Mouse (Mus musculus): Measurements from ENCODE around the gene Nt5dc1.
"Not testable (repeated sequence)": the region's sequence is repeated elsewhere in the genome, so short reads cannot be mapped to it uniquely, and the experiment has no call there.

Gene Nt5dc1

DNA sequence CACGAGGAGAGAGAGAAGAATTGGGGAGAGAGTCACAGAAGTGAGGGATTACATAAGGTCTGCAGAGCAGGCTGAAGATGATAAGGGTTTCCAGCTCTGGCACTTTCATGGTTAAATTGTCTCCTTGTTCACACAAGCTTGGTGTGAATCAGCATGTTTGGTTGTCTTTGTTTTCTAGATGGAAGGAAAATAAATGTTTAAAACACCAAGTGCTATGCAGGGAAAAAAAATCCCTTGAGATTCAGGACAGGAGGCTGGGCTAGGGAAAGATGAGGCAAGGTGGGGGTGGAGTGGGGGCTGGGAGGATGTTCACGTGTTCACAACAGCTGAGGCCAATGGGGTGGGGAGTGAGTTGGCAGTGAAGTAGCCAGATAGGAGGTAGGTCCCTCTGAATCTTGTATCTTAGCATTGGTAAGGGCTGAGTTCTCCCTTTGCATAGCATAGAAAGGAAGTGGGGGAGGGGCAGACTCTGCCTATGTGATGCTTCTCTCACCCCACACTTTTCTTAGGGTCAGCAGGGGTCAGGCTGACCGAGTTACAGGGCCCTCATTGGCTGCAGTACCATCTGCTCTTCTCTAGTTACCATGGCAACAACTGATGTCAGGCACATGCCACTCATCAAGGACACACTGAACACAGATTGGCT, 101.7 kb downstream of the Nt5dc1 start:
- in situ Hi-C loops (cut with MboI, MseI), result loop anchor here (5.0 kb wide), 1 partner anchor 46 kb away; no protein-coding TSS in a partner anchor

DNA sequence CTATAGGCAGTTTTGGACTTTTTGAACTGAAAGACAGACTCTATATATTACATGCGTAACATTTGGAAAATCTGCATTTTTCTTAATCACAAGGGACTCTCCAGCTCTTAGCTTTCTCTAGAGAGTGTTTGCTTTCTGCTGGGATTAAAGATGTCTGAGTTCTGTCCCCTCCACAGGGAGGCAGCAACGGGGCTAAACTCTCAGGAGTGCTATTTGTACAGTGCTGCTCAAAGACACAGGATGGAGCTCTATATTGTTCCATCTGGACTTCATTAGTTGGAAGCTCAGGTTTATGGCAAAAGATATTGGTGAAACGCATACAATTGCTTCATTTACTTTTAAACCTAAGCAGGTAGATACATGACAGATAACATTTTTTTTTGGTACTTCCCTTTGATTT, 105.8 kb downstream of the Nt5dc1 start:
- in situ Hi-C loops (cut with MboI, MseI), result no loop called here

DNA sequence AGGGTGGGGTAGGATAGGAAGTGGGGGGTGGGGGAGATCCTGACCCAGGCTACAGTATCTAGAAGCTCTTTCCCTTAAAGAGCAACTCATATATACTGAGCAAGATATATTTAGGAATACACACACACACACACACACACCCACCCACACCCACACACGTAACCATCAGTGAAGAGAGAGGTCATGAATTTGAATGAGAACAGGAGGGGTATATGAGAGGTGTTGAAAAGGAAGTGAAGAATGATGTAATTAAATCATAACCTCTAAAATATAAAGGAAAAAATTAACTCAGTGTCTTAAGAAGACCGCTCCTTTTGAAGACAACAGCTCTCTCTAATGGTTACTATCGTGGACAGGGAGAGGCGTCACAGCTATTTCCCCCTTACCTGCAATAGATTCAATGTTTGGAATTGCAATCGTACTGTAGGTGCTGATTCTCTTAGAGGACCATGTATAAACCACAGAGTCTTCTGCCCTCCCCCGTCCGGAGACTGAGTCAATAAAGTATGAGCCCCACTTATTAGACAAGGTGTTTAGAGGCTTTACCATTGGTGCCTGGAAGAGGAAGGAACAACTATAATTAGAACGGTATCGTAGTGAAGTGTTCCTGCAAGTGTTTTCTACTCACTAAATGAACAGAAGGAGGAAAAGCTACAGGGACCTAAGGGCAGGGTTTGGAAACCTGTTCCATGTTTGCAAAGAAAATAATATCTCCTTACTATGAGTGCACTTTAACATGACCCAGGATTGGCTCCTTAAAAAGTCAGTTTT, 108.3 kb downstream of the Nt5dc1 start:
- in situ Hi-C loops (cut with MboI, MseI), result no loop called here

DNA sequence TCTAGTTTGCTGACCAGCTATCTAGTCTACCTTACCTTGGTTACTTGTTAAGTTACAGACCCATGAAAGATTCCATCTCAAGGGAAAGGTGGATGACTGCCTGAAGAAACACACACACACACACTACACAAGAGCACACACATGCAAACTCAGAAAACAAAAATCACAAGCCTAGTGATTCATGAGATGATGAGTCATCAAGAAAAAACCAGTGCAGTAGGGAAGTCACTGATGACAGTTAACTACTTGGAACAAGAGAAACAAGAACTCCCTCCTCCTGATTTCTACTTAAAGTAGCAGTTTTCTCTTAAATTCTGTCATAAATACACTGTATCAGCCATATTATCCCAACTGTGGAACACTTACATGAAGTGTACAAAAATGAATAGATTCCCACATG, 111.3 kb downstream of the Nt5dc1 start:
- in situ Hi-C loops (cut with MboI, MseI), result no loop called here

DNA sequence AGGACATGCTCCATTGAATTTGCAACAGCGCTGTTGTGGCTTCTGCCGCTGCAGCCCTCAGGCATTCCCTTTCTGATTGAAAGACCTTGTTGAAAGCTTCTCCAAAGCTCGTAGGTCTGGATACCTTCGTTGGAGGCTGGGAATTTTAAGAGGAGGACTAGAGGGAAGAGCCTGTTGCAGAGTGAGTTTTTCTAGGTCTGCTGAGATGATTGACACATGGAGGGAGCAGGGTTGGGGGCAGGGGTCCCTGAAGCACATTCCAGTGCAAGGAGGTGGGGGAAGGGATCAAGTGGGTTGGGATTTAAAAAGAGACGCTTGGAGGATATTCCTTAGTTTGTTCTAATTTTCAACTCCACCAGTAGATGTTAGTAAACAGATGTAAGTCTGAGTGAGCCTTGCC, 118.0 kb downstream of the Nt5dc1 start:
- in situ Hi-C loops (cut with MboI, MseI), result no loop called here

DNA sequence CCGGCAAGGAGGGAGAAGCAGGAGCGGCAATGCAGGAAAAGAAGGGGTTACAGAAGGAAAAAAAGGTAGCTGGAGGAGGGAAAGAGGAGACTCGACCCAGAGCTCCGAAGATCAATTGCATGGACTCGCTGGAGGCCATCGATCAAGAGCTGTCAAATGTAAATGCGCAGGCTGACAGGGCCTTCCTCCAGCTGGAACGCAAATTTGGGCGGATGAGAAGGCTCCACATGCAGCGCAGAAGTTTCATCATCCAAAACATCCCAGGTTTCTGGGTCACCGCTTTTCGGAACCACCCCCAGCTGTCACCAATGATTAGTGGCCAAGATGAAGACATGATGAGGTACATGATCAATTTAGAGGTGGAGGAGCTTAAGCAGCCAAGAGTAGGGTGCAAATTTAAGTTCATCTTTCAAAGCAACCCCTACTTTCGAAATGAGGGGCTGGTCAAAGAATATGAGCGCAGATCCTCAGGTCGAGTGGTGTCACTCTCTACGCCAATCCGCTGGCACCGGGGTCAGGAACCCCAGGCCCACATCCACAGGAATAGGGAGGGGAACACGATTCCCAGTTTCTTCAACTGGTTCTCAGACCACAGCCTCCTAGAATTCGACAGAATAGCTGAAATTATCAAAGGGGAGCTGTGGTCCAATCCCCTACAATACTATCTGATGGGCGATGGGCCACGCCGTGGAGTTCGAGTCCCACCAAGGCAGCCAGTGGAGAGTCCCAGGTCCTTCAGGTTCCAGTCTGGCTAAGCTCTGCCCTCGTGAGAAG, 120.2 kb downstream of the Nt5dc1 start:
- in situ Hi-C loops (cut with MboI, MseI), result no loop called here

DNA sequence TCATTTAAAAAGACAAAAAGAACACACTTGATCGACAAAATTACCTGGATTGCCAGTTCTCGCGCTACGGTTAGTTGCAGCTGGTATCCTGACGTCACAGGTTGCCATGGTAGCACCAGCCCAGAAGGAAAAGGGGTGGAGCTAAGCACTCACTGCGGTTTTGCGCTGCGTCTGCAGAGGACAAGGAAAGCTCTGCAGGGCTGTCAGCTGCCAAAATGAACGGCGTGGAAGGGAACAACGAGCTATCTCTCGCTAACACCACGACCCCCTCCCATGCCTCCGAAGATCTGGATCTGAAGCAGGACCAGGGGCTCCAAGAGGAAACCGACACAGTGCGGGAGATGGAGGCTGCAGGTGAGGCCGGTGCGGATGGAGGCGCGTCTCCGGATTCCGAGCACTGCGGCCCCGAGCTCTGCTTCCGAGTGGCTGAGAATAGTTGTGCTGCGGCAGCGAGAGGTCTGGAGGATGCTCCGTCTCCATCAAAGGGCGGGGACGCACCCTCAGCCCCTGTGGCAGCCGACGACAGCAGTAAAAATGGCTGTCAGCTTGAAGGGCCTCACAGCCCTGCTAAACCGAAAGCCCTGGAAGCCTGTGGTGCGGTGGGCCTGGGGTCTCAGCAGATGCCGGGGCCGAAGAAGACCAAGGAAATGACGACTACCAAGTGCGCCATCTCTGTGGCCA, 120.9 kb downstream of the Nt5dc1 start, which contains the start of gene Tspyl4:
Gene Tspyl4, plus strand, starts transcription at position 144 of the 681 bp plus-strand sequence.
- in situ Hi-C loops (cut with MboI, MseI), result no loop called here

DNA sequence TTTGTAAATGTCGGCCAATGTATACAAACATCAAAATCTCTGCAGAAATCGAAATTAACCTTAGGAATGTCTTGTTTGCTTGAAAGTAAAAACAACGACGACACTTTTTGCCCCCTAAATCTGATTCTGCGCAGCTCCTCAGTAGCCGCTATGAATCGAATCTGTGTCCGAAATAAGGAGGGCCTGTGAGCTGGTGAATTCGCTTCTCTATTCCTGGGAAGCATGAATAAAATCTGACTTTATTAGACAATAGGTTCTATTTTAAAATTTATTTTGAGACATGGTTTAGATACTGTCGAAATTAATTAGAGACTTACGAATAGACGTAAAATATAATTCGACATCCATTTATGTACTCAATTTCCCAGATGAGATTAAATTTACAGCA, 121.4 kb downstream of the Nt5dc1 start:
- in situ Hi-C loops (cut with MboI, MseI), result no loop called here

DNA sequence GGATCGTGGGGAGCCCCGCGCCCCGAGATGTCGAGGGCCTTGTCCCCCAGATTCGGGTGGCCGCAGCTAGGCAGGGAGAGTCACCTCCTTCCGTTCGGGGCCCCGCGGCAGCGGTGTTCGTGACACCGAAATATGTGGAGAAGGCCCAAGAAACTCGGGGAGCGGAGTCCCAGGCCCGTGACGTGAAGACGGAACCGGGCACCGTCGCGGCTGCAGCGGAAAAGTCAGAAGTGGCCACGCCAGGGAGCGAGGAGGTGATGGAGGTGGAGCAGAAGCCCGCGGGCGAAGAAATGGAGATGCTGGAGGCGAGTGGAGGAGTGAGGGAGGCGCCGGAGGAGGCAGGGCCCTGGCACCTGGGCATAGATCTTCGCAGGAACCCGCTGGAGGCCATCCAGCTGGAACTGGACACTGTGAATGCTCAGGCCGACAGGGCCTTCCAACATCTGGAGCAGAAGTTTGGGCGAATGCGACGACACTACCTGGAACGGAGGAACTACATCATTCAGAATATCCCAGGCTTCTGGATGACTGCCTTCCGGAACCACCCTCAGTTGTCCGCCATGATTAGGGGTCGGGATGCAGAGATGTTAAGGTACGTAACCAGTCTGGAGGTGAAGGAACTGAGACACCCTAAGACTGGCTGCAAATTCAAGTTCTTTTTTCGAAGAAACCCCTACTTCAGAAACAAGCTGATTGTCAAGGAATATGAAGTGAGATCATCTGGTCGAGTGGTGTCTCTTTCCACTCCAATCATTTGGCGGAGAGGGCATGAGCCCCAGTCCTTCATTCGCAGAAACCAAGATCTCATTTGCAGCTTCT, 135.7 kb downstream of the Nt5dc1 start:
- in situ Hi-C loops (cut with MboI, MseI), result loop anchor here (5.0 kb wide), 1 partner anchor 265 kb away; the partner anchor contains the start of gene Rwdd1

DNA sequence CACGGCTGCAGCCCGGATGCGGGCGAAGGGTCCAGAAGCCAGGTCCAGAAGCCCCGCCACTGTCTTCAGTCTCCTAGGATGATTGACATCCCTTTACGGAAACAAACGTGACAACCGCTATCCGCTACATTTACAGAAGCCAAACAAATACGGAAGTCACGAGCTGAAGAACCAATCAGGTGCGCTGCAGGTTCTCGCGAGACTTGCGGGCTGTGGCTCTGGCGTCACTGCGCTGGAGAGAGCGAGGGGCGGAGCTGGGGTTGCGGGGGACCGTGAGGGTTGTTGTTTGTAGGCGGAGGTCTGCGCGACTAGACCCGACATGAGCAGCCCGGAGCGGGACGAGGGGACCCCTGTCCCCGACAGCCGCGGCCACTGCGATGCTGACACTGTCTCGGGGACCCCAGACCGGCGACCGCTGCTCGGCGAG, 136.4 kb downstream of the Nt5dc1 start, which contains the start of gene Tspyl1:
Gene Tspyl1, plus strand, starts transcription at position 229 of the 427 bp plus-strand sequence.
- in situ Hi-C loops (cut with MboI, MseI), result loop anchor here (5.0 kb wide), 1 partner anchor 265 kb away; the partner anchor contains the start of gene Rwdd1

DNA sequence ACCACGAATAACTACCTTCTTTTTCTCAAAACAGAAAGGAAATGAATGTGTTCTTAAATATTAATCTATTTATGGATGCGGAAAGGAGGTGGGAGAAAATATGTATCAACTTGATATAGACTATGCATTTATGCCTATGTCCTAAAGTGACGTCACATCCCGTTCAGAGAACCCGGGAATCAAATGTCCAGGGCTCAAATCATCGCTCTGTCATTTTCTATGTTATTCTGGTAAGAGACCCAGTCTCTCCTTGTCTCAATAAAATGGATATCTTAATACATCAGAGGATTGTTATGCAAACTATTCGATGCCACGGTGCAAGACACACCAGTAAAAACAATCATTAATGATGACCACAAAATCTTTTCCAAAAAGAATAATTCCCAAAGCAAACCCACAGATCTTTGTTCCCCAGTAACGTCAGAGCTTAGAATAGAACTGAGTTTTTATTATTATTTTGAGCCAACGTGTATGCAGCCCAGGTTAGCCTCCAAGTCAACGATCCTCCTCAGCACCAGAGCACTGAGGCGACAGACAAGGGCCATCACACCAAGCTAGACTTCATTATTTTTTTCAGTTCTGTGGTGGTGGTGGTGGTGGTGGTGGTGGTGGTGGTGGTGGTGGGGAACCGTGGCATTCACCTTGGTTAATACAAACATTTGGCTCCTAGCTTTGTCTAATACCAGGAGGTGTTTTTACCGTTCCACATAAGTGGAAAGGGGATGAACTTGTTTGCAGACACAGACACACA, 137.0 kb downstream of the Nt5dc1 start:
- in situ Hi-C loops (cut with MboI, MseI), result loop anchor here (5.0 kb wide), 1 partner anchor 264 kb away; the partner anchor contains the start of gene Rwdd1

DNA sequence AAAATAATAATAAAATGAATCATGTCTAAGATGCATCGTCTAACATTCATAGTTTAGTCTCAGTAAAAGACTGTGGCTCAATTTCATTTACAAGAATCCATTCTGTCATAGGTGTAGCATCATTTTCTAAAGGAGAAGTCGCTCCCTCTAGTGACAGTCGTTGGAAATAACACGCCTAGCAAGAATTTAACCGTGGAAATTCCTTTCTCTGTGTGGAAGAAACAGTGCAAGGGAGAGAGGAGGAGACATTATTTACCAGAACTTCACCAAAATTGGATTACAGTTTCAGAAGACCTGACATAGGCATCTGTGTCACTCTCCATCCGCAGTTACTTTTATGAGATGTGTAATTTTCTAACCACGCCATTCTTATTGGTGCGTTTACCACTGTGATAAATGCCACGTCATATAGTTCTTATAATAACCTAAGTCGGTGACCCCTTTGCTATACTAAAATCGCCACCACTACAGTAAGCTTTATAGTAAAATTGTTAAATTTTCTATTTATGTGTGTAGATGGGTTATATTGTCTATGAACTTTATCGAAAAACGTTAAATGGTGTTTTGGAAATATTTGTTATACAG, 137.7 kb downstream of the Nt5dc1 start:
- in situ Hi-C loops (cut with MboI, MseI), result loop anchor here (5.0 kb wide), 1 partner anchor 263 kb away; the partner anchor contains the start of gene Rwdd1

DNA sequence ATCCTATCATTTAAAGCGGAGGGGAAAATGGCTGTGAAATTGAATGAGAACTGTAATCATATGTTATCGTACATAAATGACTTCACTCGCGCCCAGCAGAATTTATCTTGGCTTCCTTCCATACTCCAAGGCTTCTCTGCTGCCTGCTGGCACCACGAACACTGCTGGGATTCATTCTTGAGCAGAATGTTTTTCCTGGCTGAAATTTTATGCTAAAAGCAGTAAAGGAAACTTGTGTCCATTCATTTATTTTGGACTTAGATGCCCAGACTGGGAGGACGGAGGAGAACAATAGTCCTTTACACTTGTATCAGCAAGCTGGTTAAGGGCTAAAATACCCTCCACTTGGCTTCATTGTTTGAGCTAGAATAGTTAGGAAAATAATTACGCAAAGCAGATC, 146.7 kb downstream of the Nt5dc1 start:
- in situ Hi-C loops (cut with MboI, MseI), result no loop called here

DNA sequence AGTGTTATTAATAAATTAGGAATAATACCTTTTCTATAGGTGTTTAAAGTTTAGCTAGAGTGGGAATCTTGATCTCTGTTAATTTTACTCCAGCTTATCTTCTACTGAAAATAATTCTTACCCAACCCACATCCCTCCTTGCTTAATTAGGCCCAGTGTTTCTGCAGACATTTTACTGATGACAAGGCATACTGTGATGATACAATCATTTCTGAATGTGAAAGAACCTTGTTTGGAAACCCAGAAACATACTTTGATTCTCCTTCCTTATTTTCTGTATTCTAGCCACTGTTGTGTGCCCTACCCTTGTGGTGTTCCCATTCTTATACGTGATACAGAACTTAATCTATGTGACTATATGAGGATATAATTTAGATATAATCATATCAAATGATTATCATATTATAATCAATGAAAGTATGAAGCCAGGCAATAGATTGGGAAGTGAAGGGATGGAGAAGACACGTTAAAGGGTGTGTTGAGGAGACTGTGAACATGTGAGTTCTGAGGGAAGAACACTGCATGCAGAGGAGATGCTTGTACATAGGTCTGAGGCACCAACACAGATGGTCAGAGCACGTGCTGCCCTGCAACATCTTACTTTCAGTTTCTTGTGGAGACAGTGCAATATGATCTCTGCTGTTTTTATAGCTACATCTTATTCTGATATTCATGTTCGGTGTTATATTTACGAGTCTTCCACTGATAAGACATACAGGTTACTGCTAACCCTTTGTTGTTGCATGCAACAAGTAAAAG, 150.9 kb downstream of the Nt5dc1 start:
- in situ Hi-C loops (cut with MboI, MseI), result no loop called here

DNA sequence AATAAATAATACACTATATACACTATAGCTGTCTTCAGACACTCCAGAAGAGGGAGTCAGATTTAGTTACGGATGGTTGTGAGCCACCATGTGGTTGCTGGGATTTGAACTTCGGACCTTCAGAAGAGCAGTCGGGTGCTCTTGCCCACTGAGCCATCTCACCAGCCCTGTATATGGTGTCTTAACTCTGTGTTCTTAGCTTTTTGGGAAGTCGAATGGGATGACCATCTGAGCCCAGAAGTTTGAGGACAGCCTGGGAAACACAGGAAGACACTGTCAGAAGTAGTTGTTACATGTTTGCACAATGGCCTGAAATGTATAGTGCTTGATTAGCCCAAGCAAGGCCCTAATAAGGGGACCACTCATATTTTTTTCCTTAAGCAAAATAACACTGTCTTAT, 153.2 kb downstream of the Nt5dc1 start:
- in situ Hi-C loops (cut with MboI, MseI), result no loop called here

DNA sequence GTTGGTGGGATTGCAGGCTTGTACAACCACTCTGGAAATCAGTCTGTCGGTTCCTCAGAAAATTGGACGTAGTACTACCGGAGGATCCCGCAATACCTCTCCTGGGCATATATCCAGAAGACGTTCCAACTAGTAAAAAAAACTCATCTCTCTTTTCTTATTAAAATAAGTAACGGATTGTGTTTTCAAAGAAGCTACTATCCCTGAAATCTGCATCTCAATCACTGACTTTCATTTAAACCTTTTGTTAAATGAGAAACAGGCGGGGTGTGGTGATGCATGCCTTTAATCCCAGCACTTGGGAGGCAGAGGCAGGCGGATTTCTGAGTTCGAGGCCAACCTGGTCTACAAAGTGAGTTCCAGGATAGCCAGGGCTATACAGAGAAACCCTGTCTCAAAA, 165.5 kb downstream of the Nt5dc1 start:
- in situ Hi-C loops (cut with MboI, MseI), result not testable (repeated sequence)

DNA sequence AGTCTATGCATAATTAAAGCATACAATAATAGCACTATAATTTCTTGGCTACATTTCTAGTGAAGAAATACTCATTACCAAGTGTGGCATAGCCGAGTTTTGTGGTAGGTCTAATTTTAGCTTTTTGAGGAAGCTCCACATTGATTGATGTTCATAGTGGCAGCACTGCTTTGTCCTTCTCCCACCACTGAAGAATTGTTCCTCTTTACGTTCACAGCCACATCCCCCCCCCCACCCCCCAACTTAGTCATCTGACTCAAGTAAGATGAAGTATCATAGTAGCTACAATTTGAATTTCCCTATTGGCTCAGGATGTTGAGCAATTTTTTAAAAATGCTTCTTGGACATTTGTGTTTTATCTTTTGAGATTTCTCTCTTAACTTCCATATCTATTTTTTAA, 168.8 kb downstream of the Nt5dc1 start:
- in situ Hi-C loops (cut with MboI, MseI), result no loop called here

DNA sequence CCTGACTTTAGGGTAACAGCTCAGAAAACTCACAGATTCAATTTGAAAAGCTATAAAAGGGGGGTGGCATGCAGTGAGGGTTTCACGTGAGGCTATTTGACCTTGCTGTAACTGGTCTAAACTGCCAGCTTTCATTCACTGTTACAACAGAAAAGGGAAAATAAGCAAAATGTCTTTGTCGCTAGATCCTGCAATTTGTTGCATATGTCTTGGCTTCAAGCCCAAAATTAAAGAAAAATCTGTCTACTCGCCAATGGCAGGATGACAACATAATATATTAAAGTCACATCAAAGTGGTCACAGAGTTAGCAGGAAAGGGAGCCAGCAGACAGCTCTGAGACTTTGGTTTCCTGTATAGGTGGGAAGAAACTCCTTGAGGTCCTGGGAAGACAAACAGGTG, 170.6 kb downstream of the Nt5dc1 start:
- in situ Hi-C loops (cut with MboI, MseI), result no loop called here

DNA sequence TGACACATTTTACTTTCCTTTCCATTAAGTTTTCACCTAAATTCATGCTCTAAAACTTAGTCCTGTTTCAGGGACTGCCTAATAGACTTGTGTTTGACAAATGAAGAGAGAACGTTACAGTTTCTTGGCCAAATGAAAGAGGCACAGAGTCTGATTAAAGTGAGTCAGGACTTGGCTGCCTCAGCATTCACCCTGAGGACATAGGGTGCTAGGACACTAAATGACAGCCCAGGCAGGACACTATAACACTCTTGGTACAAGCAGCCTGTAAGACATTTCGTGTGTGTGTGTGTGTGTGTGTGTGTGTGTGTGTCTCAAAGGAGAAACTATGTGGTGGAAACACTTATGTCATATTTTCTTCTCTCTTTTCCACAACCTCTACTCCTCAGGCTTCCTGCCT, 172.2 kb downstream of the Nt5dc1 start:
- in situ Hi-C loops (cut with MboI, MseI), result no loop called here

All from T-helper 2 cell (primary cell).